Mouse (Mus musculus) urinary bladder, postnatal 36 days (tissue): ENCODE measurements around the gene Bach1.

Experiments
- DNase-seq, 2 experiments: peaks; one replicate each; pipeline ENCODE4 v3.0.0; 2022; ENCODE audit warnings: low spot score in 2 of 2, mixed read lengths in 1 of 2

Bach1 gene

DNA sequence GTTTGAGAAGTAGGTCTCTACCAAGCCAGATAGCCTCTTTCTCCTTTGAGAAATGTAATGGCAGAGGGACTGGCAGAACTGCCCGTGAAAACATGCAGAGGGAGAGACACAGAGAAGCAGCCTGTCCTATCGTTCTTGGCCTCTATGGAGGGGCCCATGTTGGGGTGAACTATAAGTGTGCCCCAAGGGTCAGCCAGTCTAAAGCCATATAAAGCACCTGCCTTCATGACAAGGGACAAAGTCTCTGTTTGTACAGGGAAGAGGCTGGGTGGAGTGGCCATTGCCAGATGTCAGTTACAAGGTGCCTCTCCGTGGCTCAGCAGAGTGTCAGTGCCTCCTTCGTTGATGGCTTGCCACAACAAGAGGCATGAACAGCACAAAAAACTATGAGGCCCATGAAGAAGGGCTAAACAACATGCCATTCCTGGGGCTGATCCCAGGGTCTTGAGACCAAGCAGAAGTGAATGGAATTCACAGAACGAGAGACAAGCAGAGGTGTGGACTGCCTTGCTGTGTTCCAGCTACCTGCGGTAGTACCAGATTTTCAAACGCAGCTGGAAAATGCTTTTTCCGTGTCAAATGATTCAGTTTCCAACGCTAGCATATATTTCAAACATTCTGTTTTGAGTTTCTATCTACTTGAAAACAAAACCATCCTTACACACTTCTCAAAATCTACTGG is 42.4 kb downstream of the Bach1 start:
- no peak for DNase-seq

DNA sequence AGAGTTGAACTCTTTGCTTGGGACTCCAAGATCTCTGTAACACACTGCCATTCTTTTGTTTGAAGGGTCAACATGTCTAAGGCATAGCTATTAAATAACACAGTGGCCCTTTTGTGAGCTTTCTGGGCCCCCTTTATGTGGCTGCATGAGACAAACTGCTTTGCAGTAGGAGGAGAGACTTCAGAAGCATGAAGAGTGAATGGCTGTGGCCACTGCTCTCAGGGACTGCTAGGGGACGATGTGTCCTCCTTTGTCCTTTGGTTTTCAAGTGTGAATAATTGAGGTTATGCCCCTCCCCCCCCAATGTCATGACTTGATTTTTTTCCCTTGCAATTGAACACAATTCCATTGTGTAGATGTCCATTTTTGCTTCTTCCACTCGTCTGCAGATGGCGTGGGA is 44.9 kb downstream of the Bach1 start:
- no peak for DNase-seq

DNA sequence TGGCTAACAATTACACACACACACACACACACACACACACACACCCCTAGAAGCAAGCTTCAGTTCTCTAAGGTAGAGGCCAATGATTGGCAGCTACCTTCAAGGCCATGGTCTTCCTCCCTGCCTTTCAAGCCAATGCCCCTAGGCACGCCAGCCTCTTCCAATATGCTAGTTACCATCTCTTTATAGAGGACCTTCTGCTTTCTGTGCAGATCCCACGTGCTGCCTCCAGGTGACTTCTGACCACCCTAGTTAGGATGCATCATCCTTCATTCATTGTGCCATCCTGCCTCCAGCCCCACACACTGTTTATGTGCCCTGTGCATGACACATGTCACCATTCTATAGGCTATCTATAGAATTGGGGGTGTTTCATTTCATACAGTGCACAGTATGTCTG is 45.6 kb downstream of the Bach1 start:
- DNase-seq = no peak

DNA sequence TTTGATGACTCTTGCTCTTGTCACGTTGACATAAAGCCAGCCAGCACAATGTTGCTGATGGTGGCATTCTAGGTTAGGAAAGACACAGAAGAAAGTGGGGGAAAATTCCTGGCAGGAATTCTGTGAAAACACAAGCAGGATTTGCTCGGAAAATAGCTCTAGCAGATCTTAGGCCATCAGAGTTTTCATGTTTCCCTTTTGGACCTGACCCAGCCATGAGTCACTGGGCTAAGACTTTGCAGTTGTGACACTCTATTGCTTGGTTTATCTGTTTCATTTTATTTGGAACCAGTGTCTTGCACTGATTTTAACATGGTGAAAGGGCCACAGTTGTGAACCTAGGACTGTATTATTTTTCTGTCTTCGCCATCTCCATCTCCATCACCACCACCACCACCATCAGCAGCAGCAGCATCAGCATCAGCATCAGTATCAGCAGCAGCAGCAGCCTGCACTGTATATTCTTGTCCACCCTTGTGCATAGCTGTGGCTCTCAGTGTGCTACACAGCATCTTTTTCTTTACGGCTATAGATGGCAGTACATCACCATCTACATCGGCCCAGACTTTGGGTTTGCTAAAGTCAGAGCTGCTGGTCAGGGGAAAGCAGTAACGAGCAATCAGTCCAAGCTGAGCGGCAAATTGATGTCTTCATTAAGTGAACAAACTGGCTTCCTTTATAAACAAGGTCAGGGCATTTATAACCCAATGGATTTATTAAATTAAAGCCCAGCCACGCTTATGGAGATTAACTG is 46.6 kb downstream of the Bach1 start:
- peak in 1 of 2 experiments; percentile 12 for DNase-seq

DNA sequence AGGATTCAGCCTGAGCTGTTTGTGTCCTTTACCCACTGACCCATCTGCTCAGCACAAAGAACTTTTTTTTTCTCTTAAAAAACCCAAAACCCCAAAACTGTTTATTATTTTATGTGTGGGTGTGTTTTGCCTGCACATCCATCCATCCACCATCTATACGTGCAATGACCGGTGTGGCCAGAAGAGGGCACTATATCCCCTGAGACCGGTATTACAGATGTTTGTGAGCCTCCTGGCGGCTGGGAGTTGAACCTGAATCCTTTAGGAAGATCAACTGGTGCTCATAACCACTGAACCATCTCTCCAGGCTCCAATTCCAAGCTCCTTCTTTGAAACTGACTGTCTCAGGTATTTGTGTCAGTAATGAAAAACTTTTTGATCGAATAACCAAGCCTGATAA is 48.0 kb downstream of the Bach1 start:
- DNase-seq = peak; percentile 67 to 76

DNA sequence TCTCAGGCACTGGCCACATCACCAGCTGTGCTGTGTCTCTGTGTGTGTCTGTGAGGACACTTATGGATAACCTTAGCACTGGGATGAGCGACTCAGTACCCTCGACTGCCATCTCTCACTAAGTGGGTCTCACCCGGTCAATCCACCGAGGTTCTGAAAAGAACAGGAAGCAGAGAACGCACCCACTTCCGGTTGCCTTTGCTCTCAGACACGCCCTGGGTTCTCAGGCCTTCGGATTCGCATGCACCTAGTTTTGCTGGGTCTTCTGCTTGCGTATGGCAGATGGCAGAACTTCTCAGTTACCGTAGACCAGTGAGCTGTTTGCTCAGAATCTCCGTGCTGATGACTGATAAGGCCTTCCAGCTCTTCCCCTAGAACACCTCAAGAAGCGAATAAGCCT is 52.5 kb downstream of the Bach1 start:
- DNase-seq = no peak

DNA sequence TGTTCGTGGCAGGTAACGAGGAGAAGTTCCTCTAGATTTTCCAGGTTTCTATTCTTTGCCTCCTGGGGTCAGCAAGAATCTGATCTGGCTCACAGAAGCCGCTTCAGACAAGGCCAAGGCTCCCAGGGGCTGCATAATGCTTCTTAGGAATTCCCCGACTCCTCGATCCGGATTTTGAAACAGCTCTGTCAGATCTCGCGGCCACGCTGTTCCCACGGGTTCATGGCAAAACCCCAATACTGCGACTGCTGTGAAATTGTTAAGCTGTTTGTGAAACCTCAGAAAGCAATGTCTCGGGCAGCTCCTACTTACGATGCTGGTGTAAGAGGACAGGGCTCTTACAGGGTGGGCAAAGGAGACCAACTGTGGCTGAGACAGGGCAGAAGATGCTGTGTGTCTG is 53.7 kb downstream of the Bach1 start:
- DNase-seq = peak in 1 of 2 experiments; percentile 17

DNA sequence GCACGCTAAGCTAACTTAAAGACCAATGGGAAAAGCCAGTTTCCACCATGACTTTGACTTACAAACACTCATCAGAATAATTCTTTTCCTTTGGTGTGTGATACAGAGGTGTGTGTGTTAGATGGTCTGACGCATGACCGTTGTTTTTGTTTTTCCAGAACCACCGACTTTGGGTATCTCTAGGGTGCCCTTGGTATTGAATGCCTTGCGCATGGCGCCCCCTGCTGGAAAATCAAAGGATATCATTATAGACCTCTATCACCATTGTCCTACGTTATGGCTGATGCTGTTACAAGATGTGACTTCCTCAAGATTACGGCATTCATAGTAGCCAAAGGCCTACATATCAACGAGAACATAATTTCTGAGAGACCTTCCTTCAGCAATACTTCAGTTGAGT is 56.1 kb downstream of the Bach1 start:
- peak; percentile 33 to 43 for DNase-seq

DNA sequence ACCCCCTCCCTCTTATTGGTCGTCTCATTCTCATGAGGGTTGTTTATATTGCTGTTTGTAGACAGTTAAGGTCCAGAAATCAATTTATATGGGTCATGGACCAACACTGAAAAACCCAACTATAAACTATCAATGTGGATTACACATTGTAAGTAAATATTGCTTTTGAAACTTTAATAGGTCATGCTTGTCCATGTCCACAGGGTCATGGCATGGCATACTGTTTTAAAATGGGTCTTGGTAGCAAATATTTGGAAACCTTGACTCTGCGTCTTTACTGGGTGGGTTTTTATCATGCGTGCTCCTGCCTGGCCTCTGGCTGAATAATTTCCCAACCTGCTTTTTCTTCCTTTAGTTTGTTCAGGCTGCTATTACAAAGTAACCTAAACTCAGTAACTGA is 57.2 kb downstream of the Bach1 start:
- DNase-seq = no peak

DNA sequence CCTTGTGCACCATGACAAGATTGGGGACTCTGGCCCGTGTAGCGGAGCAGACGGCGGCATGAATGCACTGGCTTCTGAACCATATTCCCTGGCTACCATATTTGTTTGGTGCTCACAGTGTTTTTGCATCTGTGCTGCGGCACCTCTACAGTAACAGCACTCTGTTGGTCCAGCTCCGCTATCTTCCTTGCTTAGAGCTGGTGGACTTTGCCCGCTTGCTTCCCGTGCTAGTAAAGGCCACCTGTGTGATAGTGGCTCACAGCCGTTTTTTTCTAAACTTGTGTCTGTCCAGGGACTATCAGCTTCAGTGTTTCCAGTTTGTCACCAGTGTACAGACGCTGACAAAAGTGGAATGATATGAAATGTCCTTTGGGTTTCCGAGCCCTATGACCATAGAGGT is 59.3 kb downstream of the Bach1 start:
- no peak for DNase-seq

DNA sequence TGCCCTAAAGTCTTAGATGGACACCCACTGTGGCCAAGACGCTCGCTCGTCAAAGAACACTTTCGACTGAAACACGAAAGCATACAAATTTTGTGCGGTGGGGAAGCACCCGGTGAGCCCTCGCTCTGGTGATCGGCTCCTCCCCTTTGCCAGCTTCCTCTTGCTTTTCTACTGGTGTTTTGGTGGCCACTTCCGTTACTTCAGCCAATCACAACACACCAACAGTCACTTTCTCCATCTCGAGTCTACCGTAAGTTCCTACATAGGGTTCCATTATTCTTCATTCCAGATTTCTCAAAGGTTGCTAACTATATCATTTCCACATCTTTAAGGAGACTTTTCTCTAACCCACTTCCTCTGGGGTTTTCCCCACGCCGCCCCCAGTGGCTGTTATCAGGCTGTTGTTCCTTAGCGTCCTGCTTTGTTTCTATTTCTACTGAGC is 65.9 kb downstream of the Bach1 start:
- DNase-seq = no peak

DNA sequence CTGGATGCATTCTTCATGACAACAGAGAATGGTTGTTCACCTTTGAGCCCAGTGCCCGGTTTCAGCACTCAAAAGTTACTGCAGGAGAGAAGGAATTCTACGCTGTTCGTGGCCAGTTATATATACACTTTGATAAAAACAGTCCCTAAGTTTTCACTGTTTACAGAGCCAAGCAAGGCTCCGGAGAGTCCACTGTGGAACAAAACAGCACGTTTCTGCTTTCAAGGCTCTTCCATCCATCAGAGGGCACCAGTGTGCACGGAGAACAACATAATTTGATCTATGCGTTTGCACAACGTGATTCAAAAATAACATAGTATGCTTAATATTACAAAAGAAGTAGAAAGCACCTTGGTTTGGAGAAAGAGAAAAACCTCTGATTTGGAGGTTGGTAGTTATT is 67.2 kb downstream of the Bach1 start:
- DNase-seq = no peak

DNA sequence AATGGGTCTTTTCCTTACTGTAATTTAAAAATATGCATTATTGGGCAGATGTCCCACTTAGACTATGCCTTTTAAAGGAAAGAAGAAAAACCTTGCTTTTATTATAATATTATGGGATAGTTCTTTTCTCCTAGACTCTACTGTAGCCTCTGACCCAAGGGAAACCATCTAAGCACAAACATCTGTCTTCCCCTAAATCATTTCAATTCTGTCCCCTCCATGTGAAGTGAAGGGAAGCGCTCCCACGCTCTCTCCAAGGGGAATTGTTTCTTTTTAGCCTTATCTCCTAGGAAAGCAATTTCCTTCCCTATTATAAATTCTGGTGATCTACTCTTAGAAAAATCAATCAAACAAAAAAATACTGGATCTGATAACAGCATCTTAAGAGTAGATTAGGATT is 71.8 kb downstream of the Bach1 start:
- no peak for DNase-seq

DNA sequence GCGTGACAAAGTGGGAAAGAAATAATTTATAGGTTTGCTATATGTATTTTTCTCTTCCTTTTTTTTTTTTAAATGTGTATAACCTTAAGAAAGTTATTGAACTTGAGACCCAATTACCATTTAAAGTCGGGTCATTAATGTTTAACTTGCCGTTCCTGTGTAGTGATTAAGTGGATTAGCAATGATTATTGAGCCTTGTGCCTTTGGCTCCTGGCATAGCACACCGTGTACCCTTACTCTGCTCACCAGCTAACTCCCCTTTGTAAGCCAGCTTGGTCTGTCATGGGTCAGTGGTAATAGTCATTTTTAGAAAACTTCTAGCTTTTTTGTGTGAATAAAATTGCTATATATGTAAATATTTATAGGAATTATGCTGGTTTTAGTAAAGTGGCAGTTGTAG is 73.2 kb downstream of the Bach1 start:
- DNase-seq = no peak

DNA sequence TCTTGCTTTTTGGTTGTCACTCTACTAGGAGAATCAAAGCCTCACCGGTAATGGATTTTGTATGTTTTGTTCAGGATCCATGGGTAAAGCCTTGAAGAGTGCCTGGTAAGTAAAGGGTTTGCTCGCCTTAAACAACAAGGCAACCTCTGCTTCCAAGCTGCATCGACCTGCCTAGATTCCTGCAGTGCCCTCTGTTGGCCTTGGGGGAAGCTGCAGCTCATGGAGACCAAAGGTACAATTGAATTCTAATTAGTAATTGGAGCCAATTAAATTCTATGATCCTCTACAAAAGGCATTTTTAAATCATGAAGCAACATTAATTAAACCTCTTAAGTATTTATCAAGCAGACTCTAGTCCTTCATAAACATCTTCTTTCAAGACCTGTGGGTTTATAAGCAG is 75.7 kb downstream of the Bach1 start:
- no peak for DNase-seq

DNA sequence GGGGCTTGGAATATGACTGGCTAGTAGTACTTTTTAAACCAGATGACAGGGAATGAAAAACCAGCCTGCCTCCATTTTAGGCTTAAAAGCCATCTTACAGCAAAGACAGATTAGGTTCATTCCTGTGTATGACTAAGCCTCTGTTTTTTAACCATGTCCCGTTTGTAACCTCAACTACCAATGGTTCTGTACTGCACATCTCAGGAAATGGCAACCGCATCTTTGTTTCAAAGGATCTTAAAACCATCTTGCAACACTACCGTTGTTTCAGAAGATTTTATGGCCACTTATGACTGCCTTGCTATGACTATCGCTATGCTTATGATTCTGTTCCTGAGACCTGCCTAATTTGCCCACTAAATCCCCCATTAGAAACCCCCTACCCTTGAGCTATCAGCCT is 78.6 kb downstream of the Bach1 start:
- no peak for DNase-seq

DNA sequence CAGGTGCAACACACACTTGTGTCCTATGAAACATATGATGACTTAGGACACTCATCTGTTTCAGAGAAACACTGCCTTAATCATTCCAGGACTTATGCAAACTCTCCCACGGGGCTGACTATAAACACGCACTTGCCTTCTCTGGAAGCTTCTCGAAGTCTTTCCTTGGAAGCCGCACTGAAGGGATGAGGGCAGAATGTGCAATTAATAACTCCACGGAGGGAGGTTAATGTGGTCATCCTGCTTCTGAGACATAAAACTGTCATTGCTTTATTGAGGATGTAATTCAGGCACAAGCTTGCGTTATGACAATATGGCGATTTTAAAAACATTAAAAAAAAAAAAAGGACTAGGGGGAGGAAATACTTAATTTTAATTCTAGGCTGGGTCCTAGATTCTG is 82.9 kb downstream of the Bach1 start:
- no peak for DNase-seq
